ENCODE assay signal across 24 mouse cellular contexts in genomic region chr2:128735089-128735488, GRCm38 (mm10). TPM values are rescaled to one million over a fixed set of nuclear protein-coding genes. Genes with fewer than 3 reads are reported as not detected.
A peak's percentile ranks its signal among the peaks of the same experiment; 100 is the strongest.
DNase-seq lines count a peak whose midpoint lies in the region; ATAC-seq and TF ChIP-seq lines count a peak whose summit lies in the region.
"Had no signal": no experiment of that assay in that cellular context is flagged by ENCODE, and none has a peak within 500 bp of the region (broad histone marks: within the 10 kb centered on the region; RNA-seq: fewer than 3 reads in every experiment).

No protein-coding gene starts in this region.

- H3K9ac ChIP-seq in heart, embryonic 16.5 days (ENCODE audit: low read length): no peak overlapping the region
- no peak overlapping the region for H3K9ac ChIP-seq in lung, embryonic 15.5 days
- H3K9ac ChIP-seq in kidney, embryonic 14.5 days (ENCODE audit: low read depth, low read length): no peak overlapping the region
- H3K9ac ChIP-seq: hindbrain, embryonic 15.5 days; liver, embryonic 12.5 days had no signal

- H3K9me3 ChIP-seq in heart, embryonic 16.5 days (replicated peaks; ENCODE audit: control insufficient read depth, low read length): no peaks in the 10 kb centered on the region
- H3K9me3 ChIP-seq in lung, embryonic 15.5 days: no peaks in the 10 kb centered on the region
- no peaks in the 10 kb centered on the region for H3K9me3 ChIP-seq in kidney, embryonic 14.5 days (ENCODE audit: control insufficient read depth, low read length)
- H3K9me3 ChIP-seq: heart, embryonic 10.5 days; hindbrain, embryonic 15.5 days; liver, embryonic 12.5 days; midbrain, embryonic 10.5 days had no signal

- H3K27ac ChIP-seq in heart, embryonic 16.5 days (ENCODE audit: low read length): peak overlapping the region; percentile 28; the same call in 1 of the 2 replicates
- H3K27ac ChIP-seq in lung, embryonic 15.5 days: peak overlapping the region; percentile 55; the same call in 1 of the 2 replicates
- H3K27ac ChIP-seq in bone marrow macrophage, adult 2 months (ENCODE audit: insufficient read depth, low read depth, low read length): 0 out of 2 replicates have a peak overlapping the region, but pooled peaks have one; percentile 0
- no peak overlapping the region; the same call in 1 of the 2 replicates for H3K27ac ChIP-seq in kidney, embryonic 14.5 days (ENCODE audit: low read depth, low read length)
- H3K27ac ChIP-seq: heart, embryonic 10.5 days; hindbrain, embryonic 15.5 days; left cerebral cortex, adult 2 months; liver, embryonic 12.5 days; macrophage; midbrain, embryonic 10.5 days had no signal

- no peak overlapping the region for H3K4me2 ChIP-seq in heart, embryonic 16.5 days (ENCODE audit: low read depth, low read length)
- H3K4me2 ChIP-seq in lung, embryonic 15.5 days: no peak overlapping the region
- H3K4me2 ChIP-seq in kidney, embryonic 14.5 days (replicated peaks; ENCODE audit: low read depth, low read length): no peak overlapping the region
- H3K4me2 ChIP-seq: hindbrain, embryonic 15.5 days; liver, embryonic 12.5 days had no signal

- no peak for TF ChIP-seq CTCF in lung, adult 2 months (IDR thresholded peaks at IDR 0.05; ENCODE audit: insufficient read depth, low read length)
- no peak for TF ChIP-seq CTCF in bone marrow macrophage, adult 2 months (IDR thresholded peaks at IDR 0.05; ENCODE audit: low read depth, low read length)

- ATAC-seq in heart, embryonic 16.5 days (replicated peaks; ENCODE audit: extremely low read depth, insufficient read depth, low FRiP score): no peak; the same call in 1 of the 2 replicates
- peak; percentile 14; the same call in 1 of the 2 replicates for ATAC-seq in lung, embryonic 15.5 days (ENCODE audit: borderline replicate concordance, extremely low read depth, low FRiP score, low TSS enrichment)
- ATAC-seq in kidney, embryonic 14.5 days (ENCODE audit: low FRiP score, low TSS enrichment): no peak
- ATAC-seq: activated CD4-positive, CD25-positive, alpha-beta regulatory T cell, adult 4 months; forebrain, embryonic 14.5 days; liver, embryonic 12.5 days had no signal

- TF ChIP-seq POLR2A in lung, adult 2 months (IDR thresholded peaks at IDR 0.05; ENCODE audit: borderline replicate concordance, extremely low read depth, low read depth, low read length): no peak
- no peak for TF ChIP-seq POLR2A in bone marrow macrophage, adult 2 months (IDR thresholded peaks at IDR 0.05; ENCODE audit: borderline replicate concordance, low read depth, low read length)

- no peaks in the 10 kb centered on the region for H3K36me3 ChIP-seq in heart, embryonic 16.5 days (ENCODE audit: control insufficient read depth, insufficient read depth)
- no peaks in the 10 kb centered on the region; the same call in 1 of the 2 replicates for H3K36me3 ChIP-seq in lung, embryonic 15.5 days
- H3K36me3 ChIP-seq in kidney, embryonic 14.5 days (ENCODE audit: control insufficient read depth, insufficient read depth, low read length): peaks cover 15% of the 10 kb centered on the region
- H3K36me3 ChIP-seq: hindbrain, embryonic 15.5 days; liver, embryonic 12.5 days; midbrain, embryonic 10.5 days had no signal

- 34% methylated on average over 3 of the region's 3 CpGs for WGBS in heart, embryonic 16.5 days
- 30% methylated on average over 3 of the region's 3 CpGs for WGBS in lung, embryonic 15.5 days
- WGBS in lung, adult 2 months: 25% methylated on average over 3 of the region's 3 CpGs
- WGBS in kidney, embryonic 14.5 days: 68% methylated on average over 3 of the region's 3 CpGs

- DNase-seq in heart, adult 9 months (ENCODE audit: low spot score in 2 of 2): no peak
- DNase-seq in lung, adult 2 months: no peak
- DNase-seq in lung, postnatal 36 days: peak; percentile 58
- DNase-seq in T-cell, adult 2 months (ENCODE audit: low spot score): no peak
- DNase-seq: adrenal gland, postnatal 14 days; cerebellum, adult 18-20 months; cerebellum, postnatal 36 days; gastrocnemius, postnatal 25 days; heart, postnatal 4 days; kidney, adult 18-20 months; kidney, postnatal 14 days; thymus, postnatal 14 days had no signal

- H3K4me1 ChIP-seq in heart, embryonic 16.5 days (ENCODE audit: control insufficient read depth, insufficient read depth, low read length): peaks cover 10% of the 10 kb centered on the region
- H3K4me1 ChIP-seq in lung, embryonic 15.5 days: peaks cover 12% of the 10 kb centered on the region; the same call in 1 of the 2 replicates
- H3K4me1 ChIP-seq in lung, adult 2 months (ENCODE audit: control insufficient read depth, insufficient read depth, low read length): peaks cover 20% of the 10 kb centered on the region
- H3K4me1 ChIP-seq in bone marrow macrophage, adult 2 months (ENCODE audit: control insufficient read depth, insufficient read depth, low read length): peaks cover 10% of the 10 kb centered on the region
- no peaks in the 10 kb centered on the region; the same call in 1 of the 2 replicates for H3K4me1 ChIP-seq in kidney, embryonic 14.5 days (ENCODE audit: control insufficient read depth, insufficient read depth, low read length)
- H3K4me1 ChIP-seq: hindbrain, embryonic 15.5 days; liver, embryonic 12.5 days; midbrain, embryonic 10.5 days had no signal

- no peak overlapping the region for H3K4me3 ChIP-seq in heart, embryonic 16.5 days (ENCODE audit: low read length)
- no peak overlapping the region for H3K4me3 ChIP-seq in lung, embryonic 15.5 days
- H3K4me3 ChIP-seq in lung, adult 2 months (replicated peaks; ENCODE audit: extremely low read depth, low read depth, low read length): no peak overlapping the region
- no peak overlapping the region for H3K4me3 ChIP-seq in bone marrow macrophage, adult 2 months (ENCODE audit: insufficient read depth, low read length)
- H3K4me3 ChIP-seq in kidney, embryonic 14.5 days (ENCODE audit: low read length): no peak overlapping the region
- H3K4me3 ChIP-seq: heart, embryonic 10.5 days; hindbrain, embryonic 15.5 days; left cerebral cortex, adult 2 months; liver, embryonic 12.5 days; midbrain, embryonic 10.5 days had no signal

- H3K27me3 ChIP-seq in heart, embryonic 16.5 days (ENCODE audit: control insufficient read depth, insufficient read depth, low read length): no peaks in the 10 kb centered on the region
- H3K27me3 ChIP-seq in lung, embryonic 15.5 days: no peaks in the 10 kb centered on the region
- no peaks in the 10 kb centered on the region for H3K27me3 ChIP-seq in kidney, embryonic 14.5 days (ENCODE audit: control insufficient read depth, insufficient read depth, low read length)
- H3K27me3 ChIP-seq: hindbrain, embryonic 15.5 days; liver, embryonic 12.5 days had no signal

RNA-seq across cellular contexts. Expression of gene Mertk, which starts 36.3 kb away (rescaled TPM):
- 3.7 and 4.2 TPM in 2 replicates for polyA plus RNA-seq in heart, embryonic 16.5 days (2015; fragmentation: Nextera tagmentation; extraction: Ambion mirVana)
- 4.1 and 5.6 TPM in 2 replicates for polyA plus RNA-seq in lung, embryonic 15.5 days (2015; fragmentation: Nextera tagmentation; extraction: Ambion mirVana)
- 9.9 and 12.6 TPM in 2 replicates for polyA plus RNA-seq in lung, adult 2 months (2012; rRNA removed)
- 52.5 and 53.2 TPM in 2 replicates for polyA plus RNA-seq in bone marrow macrophage, adult 2 months (2012; ENCODE audit: insufficient read depth, insufficient read length, missing spikeins)
- polyA plus RNA-seq in kidney, embryonic 14.5 days (2014; fragmentation: Nextera tagmentation; extraction: Ambion mirVana): 7.3 and 10.3 TPM in 2 replicates
- polyA plus RNA-seq: activated CD4-positive, CD25-positive, alpha-beta regulatory T cell, adult 4 months had no signal

RNA-seq across cellular contexts. Expression of gene Anapc1, which starts 47.9 kb away (rescaled TPM):
- polyA plus RNA-seq in heart, embryonic 16.5 days (2015; fragmentation: Nextera tagmentation; extraction: Ambion mirVana): 32.8 and 38.2 TPM in 2 replicates
- 67.2 and 71.8 TPM in 2 replicates for polyA plus RNA-seq in lung, embryonic 15.5 days (2015; fragmentation: Nextera tagmentation; extraction: Ambion mirVana)
- 46.5 and 48.1 TPM in 2 replicates for polyA plus RNA-seq in lung, adult 2 months (2012; rRNA removed)
- 57.0 and 61.1 TPM in 2 replicates for polyA plus RNA-seq in bone marrow macrophage, adult 2 months (2012; ENCODE audit: insufficient read depth, insufficient read length, missing spikeins)
- 56.3 and 94.0 TPM in 2 replicates for polyA plus RNA-seq in kidney, embryonic 14.5 days (2014; fragmentation: Nextera tagmentation; extraction: Ambion mirVana)
